Mouse (Mus musculus) spleen, postnatal 36 days (tissue): ENCODE results near the gene Mpped1.

Experiments
- DNase-seq, 2 experiments: peaks; one replicate each; pipeline ENCODE4 v3.0.0; 2022; ENCODE audit warnings: low spot score in 2 of 2, mixed read lengths in 1 of 2

The Mpped1 gene

GRCm38 (mm10) chr15:83883821-83884220 is 104.6 kb downstream of the Mpped1 start:
- no peak for DNase-seq

- DNase-seq = no peak
Observed at GRCm38 (mm10) chr15:83884291-83884690, 105.0 kb downstream of the Mpped1 start.

GRCm38 (mm10) chr15:83892871-83893270 is 113.6 kb downstream of the Mpped1 start:
- DNase-seq = no peak

GRCm38 (mm10) chr15:83894261-83894660 is 115.0 kb downstream of the Mpped1 start:
- no peak for DNase-seq

GRCm38 (mm10) chr15:83896011-83896410 is 116.7 kb downstream of the Mpped1 start:
- no peak for DNase-seq

- DNase-seq = no peak
Observed at GRCm38 (mm10) chr15:83897286-83897685, 118.0 kb downstream of the Mpped1 start.

GRCm38 (mm10) chr15:83906472-83906871 is 127.2 kb downstream of the Mpped1 start:
- DNase-seq = no peak
